Mouse (Mus musculus) megakaryocyte, embryonic 14.5 days (primary cell): ENCODE measurements around the gene Raet1e.
"Not testable (repeated sequence)": the region's sequence is repeated elsewhere in the genome, so short reads cannot be mapped to it uniquely, and the experiment has no call there.

Experiments used
- FLI1 ChIP-seq: IDR thresholded peaks from 2 replicates; pipeline ENCODE4 v1.6.1; 2012; ENCODE audit warnings: low read length, inconsistent platforms, mixed read lengths
- GATA1 ChIP-seq: IDR thresholded peaks from 3 replicates; pipeline ENCODE4 v1.6.1; 2012; ENCODE audit warnings: mixed read lengths, low read length, inconsistent platforms, borderline replicate concordance

GRCm38 (mm10) chr10:22142194-22142593, 16.2 kb upstream of the Raet1e start:
- not testable (repeated sequence) for TF ChIP-seq GATA1, FLI1
